Mouse (Mus musculus) MEL-GATA-1-ER (cell line): Measurements from ENCODE around the gene 1700009N14Rik.

Experiments
- DNase-seq: peaks from one replicate; pipeline ENCODE4 v3.0.0-alpha.2; 2012; ENCODE audit warnings: low read depth; ENCODE audit errors: extremely low read depth

1700009N14Rik gene

DNA sequence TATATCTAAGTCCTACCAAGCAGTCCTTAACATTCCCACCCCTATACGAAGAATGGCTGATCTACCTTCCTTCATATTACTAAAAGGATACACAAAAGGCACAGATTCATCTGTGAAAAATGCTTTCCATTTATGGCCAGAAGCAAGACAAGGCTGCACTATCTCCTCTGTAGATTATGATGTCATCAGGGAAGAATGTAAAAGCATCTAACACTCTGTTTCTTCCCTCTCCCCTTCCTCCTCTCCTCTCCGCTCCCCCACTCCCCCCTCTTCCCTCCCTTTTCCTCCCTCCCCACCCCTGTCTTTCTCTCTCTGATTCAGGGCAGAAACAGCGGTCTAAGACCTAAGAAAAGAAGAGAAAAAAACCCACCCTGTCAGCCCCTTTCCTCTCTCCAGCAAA lies at the start of gene 1700009N14Rik:
TSS of gene 1700009N14Rik (plus strand) at position 227 of the 400 bp plus-strand sequence.
- no peak for DNase-seq

DNA sequence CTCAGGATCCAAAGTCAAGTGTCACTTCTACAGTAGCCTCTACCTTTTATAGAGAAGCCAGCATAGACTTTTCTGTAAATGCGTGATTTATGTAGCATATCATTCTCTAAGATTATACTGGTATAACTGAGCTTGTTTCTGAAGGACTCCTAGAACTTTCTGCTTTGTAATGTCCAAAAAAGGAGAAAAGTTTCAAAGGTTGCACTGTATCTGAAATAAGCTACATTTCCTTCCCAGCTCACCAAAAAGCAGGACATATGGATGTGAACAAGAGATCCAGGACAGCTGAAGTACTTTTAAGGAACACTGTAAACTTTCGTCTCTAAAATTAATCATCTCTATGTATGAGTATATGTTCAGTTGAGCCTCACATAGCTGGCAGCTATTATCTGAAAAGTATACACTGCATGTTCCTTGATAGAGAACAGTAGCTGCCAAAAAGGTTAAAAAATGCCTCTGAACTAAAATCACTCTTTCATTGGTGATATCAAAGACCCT lies 12.2 kb upstream of the 1700009N14Rik start:
- no peak for DNase-seq

DNA sequence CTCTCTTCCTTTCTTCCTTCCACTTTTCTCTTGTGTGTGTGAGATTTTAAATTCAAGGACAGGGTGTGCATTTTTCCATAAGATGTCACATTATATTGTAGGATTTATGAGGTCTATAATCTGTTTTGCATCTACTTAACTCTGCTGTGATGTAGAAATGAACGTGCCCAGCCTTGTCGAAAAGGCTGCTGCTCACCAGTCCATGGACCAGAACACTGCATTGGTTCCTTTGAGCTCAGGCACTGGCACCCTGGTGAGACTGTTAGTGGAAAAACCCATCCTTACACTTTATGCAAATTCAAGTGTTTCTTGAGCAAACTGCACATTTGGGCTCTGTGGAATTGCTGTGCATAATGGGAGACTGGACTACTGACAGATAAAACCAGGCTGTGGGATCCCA lies 24.2 kb downstream of the 1700009N14Rik start:
- DNase-seq, result no peak

DNA sequence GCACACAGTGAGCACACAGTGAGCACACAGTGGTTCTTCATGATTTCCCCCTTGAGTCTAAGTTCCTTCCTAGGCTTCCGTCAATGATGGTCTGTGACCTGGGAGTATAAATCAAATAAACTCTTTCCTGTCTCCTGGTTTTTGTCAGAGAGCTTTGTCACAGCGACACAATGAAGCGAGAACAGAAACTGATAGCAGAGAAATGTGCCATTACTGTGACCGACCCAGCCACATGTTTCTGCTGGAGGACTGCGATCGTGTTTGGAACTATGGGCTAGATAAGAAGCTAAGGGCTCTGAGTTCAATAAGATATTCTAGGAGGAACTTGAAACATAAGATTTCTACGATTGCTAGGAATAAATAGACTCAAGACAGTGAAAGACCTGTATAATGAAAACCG lies 36.3 kb downstream of the 1700009N14Rik start:
- no peak for DNase-seq

DNA sequence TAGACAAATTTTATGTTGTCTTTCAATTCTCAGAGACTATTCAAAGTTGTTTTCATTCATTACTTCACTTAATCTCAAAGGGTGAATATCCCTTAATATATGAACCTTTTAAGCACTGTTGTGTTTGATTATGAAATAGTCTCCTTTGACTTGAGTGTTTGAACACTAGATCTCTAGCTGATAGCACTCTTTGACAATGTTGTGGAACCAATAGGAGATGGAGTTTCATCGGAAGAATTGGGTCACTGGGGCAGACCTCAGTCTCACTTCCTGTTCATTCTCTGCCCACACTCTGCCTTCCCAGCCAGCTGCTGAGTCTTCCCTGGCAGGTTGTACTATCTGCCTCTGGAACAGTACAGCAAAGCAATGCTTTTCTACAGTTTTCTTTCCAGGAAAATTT lies 43.5 kb downstream of the 1700009N14Rik start:
- no peak for DNase-seq

DNA sequence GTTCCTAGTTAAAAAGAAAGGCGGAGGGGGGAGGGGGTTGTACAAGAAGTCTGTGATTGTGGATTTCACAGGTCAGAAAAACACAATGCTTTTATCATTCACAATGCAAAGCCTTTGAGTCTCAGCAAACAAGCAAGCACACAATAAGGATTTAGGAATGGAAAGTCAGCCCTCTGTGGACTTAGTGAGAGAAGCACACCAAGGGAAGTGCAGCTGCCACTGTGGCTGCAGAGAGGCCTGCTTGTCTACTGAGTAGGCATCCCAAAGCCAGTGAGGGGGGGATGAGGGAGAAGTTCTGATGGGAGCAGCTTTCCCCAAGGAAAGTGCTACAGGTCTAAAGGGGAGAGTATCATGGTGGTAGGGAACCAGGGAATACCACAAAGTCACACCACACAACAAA lies 45.8 kb downstream of the 1700009N14Rik start:
- no peak for DNase-seq
